Mouse (Mus musculus) Patski (cell line): Measurements from ENCODE around the gene Yap1. TPM values are rescaled to one million over a fixed set of nuclear protein-coding genes. Genes with fewer than 3 reads are reported as not detected.
A peak's percentile ranks its signal among the peaks of the same experiment; 100 is the strongest.

Experiments used
- ATAC-seq: fragments of 100-300 bp; one replicate; pipeline ENCODE4 v1.8.0; 2021
- CTCF ChIA-PET: fragments of 350-600 bp; sonication (Branson Sonifier 250); formaldehyde crosslinking; loops from one replicate; lab custom pipeline; 2022; ENCODE audit warnings: inconsistent platforms; lab: Charles Lee
- POLR2A ChIA-PET: fragments of 350-600 bp; sonication (Branson Sonifier 250); formaldehyde crosslinking; loops from one replicate; lab custom pipeline; 2022; ENCODE audit warnings: antibody characterized with exemption, inconsistent platforms; lab: Charles Lee
- DNase-seq: peaks from one replicate; pipeline ENCODE4 v3.0.0-alpha.2; 2011; ENCODE audit warnings: low read depth, low spot score
- H3K27me3 ChIP-seq: fragments of 371-371 bp; one replicate; pipeline ENCODE4 v1.5.1; 2021
- CTCF ChIP-seq: fragments of 100-300 bp; IDR thresholded peaks from one replicate; pipeline ENCODE4 v1.5.1; 2021
- in situ Hi-C: fragments of 300-500 bp; cut with MboI; formaldehyde crosslinking; loops from 3 replicates; pipeline ENCODE4 v1.11.1; 2018; ENCODE audit warnings: low pct_unique_long_range_greater_than_20kb, mixed read lengths
- polyA plus RNA-seq: library from polyadenylated mRNA; unstranded; gene quantifications from one replicate; pipeline ENCODE4 v1.2.3, GENCODE M21; 2021

Gene Yap1
- polyA plus RNA-seq, 1 experiment from 2014 or later: 80.0 TPM

- DNase-seq: no peak
- no peak for ATAC-seq
- POLR2A ChIA-PET: no interaction called here
- CTCF ChIA-PET: interaction anchor here (1.7 kb wide), 1 partner anchor 26 kb away, joined by 3 read pairs; no protein-coding TSS in a partner anchor
- no peak for TF ChIP-seq CTCF
- in situ Hi-C loops: no loop called here
- H3K27me3 ChIP-seq: no peaks in the 10 kb centered on the region
Measured at GRCm38 (mm10) chr9:7929552-7929951, 74.8 kb downstream of the Yap1 start.

DNA sequence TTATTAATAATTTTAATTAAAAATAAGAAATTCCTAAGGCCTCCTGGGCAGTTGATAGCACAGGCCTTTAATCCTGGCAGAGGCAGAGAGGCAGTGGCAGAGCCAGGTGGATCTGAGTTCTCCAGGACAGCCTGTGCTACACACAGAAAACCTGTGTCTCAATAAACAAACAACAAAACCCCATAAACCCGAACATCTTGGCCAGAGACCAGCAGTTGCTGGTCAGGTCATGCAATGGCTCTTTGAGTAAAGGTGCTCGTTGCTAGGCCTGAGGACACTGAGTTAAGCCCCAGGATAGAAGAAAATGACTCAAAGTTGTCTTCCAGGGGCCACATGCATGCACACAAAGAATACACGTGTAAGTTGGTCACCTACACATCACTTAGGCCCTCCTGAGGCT lies 75.5 kb downstream of the Yap1 start:
- H3K27me3 ChIP-seq: no peaks in the 10 kb centered on the region
- DNase-seq (no peak), ATAC-seq (no peak)
- in situ Hi-C loops: no loop called here
- ChIA-PET CTCF (interaction anchor here (1.7 kb wide), 1 partner anchor 25 kb away, joined by 3 read pairs; no protein-coding TSS in a partner anchor), POLR2A (interaction anchor here (0.5 kb wide), 1 partner anchor 33 kb away, joined by 3 read pairs; no protein-coding TSS in a partner anchor)
- no peak for TF ChIP-seq CTCF

- ChIA-PET POLR2A (no interaction called here), CTCF (no interaction called here)
- no peaks in the 10 kb centered on the region for H3K27me3 ChIP-seq
- no peak for DNase-seq
- in situ Hi-C loops: no loop called here
- TF ChIP-seq CTCF: no peak
- ATAC-seq: no peak
Measured at GRCm38 (mm10) chr9:7928207-7928793, 76.1 kb downstream of the Yap1 start.

DNA sequence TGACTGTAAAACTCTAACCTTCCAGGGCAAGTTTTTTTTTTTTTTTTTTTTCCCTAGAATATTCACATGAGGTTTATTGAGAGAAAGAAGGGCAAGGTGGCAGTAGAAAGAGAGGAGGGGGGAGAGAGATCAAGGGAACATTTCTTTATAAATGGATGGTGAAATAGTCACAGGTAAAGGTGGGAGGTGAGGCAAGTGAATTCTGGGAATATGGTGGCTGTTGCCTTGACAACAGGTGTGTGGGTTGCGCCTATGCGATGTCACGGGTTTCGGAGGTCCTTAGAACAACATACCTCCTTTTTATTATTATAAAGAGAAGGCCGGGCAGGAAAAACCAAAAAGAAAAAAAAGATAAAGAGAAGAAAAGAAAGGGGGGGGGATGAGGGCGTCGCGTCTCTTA lies 89.5 kb downstream of the Yap1 start:
- in situ Hi-C loops: no loop called here
- CTCF ChIA-PET: no interaction called here

GRCm38 (mm10) chr9:7914487-7914886 lies 89.9 kb downstream of the Yap1 start:
- DNase-seq (no peak), ATAC-seq (no peak)
- ChIA-PET POLR2A (interaction anchor here (0.5 kb wide), 1 partner anchor 156 kb away, joined by 6 read pairs; no protein-coding TSS in a partner anchor), CTCF (interaction anchor here (0.9 kb wide), 1 partner anchor 11 kb away, joined by 3 read pairs; no protein-coding TSS in a partner anchor)
- TF ChIP-seq CTCF: no peak
- H3K27me3 ChIP-seq: no peaks in the 10 kb centered on the region
- in situ Hi-C loops: no loop called here

More for the DNA sequence above, 89.5 kb downstream of the Yap1 start:
- DNase-seq (no peak), ATAC-seq (no peak)
- TF ChIP-seq CTCF: no peak
- POLR2A ChIA-PET: interaction anchor here (0.5 to 0.7 kb wide), 2 partner anchors 23 to 155 kb away, joined by 6 to 8 read pairs; no protein-coding TSS in a partner anchor
- no peaks in the 10 kb centered on the region for H3K27me3 ChIP-seq

DNA sequence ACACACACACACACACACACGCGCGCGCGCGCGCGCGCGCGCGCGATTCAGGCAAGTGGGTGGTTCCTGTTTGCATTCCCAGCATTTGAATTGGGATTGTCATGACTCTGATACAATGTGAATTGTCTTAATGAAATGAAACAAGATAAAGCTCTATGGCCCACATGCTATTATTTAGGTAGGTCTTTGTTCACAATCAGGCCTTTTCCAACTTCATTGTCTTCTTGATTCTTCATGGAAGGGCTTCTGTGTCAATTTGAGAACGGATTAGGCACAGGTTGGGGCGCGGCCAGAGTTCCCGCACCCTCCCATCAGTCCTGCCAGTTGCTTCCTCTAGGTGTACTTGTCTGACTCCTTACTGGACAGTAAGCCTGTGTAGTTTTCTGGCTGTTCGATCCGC lies 90.4 kb downstream of the Yap1 start:
- H3K27me3 ChIP-seq: no peaks in the 10 kb centered on the region
- ATAC-seq: no peak
- no peak for TF ChIP-seq CTCF
- CTCF ChIA-PET: interaction anchor here (0.9 kb wide), 1 partner anchor 10 kb away, joined by 3 read pairs; no protein-coding TSS in a partner anchor
- POLR2A ChIA-PET: no interaction called here
- in situ Hi-C loops: no loop called here
- no peak for DNase-seq

- TF ChIP-seq CTCF: peak; percentile 33
- H3K27me3 ChIP-seq: no peaks in the 10 kb centered on the region
- ChIA-PET CTCF (interaction anchor here (1.3 kb wide), 1 partner anchor 10 kb away, joined by 5 read pairs; no protein-coding TSS in a partner anchor), POLR2A (no interaction called here)
- in situ Hi-C loops: loop anchor here (10.0 kb wide), 1 partner anchor 297 kb away; no protein-coding TSS in a partner anchor
- ATAC-seq (no peak), DNase-seq (no peak)
Measured at GRCm38 (mm10) chr9:7907351-7907985, 96.9 kb downstream of the Yap1 start.

GRCm38 (mm10) chr9:7906564-7906963 lies 97.8 kb downstream of the Yap1 start:
- no peak for DNase-seq
- CTCF ChIA-PET: interaction anchor here (1.3 kb wide), 1 partner anchor 11 kb away, joined by 5 read pairs; no protein-coding TSS in a partner anchor
- no peak for ATAC-seq
- no peaks in the 10 kb centered on the region for H3K27me3 ChIP-seq
- no peak for TF ChIP-seq CTCF
- POLR2A ChIA-PET: no interaction called here
- in situ Hi-C loops: loop anchor here (10.0 kb wide), 1 partner anchor 298 kb away; no protein-coding TSS in a partner anchor

GRCm38 (mm10) chr9:7903825-7904224 lies 100.6 kb downstream of the Yap1 start:
- TF ChIP-seq CTCF: no peak
- H3K27me3 ChIP-seq: no peaks in the 10 kb centered on the region
- no peak for ATAC-seq
- POLR2A ChIA-PET: no interaction called here
- DNase-seq: no peak
- in situ Hi-C loops: loop anchor here (10.0 kb wide), 1 partner anchor 301 kb away; no protein-coding TSS in a partner anchor
- CTCF ChIA-PET: interaction anchor here (0.6 to 1.7 kb wide), 3 partner anchors 9 to 26 kb away, joined by 3 to 4 read pairs (median 3); no protein-coding TSS in a partner anchor

DNA sequence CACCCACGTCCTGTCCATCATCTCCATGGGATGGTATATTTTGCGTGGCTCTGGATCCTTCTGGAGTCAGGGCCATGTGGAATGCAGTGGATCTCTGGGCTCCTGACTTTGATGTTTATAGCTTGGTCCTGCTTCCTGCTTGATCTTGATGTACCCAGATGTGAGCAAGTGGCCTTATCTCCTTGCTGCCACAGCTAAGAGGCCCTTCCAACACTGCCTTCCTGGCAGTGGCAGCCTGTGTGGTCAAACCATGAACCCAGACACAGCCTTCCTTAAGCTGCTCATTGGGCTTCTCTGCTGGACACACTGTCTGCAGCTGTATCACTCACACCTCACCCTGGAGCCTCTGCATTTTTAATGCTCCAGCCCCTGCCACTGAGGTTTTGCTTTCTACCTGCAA lies 101.1 kb downstream of the Yap1 start:
- no peak for ATAC-seq
- DNase-seq: no peak
- no peak for TF ChIP-seq CTCF
- no peaks in the 10 kb centered on the region for H3K27me3 ChIP-seq
- ChIA-PET POLR2A (no interaction called here), CTCF (interaction anchor here (1.1 to 1.7 kb wide), 4 partner anchors 9 to 300 kb away, joined by 3 to 4 read pairs (median 3); no protein-coding TSS in a partner anchor)
- in situ Hi-C loops: loop anchor here (10.0 kb wide), 1 partner anchor 302 kb away; no protein-coding TSS in a partner anchor
